Mouse (Mus musculus) lung, embryonic 14.5 days (tissue): ENCODE measurements around the gene Rbm8a2. TPM values are rescaled to one million over a fixed set of nuclear protein-coding genes. Genes with fewer than 3 reads are reported as not detected.

Source experiments
- ATAC-seq: fragments of 200-750 bp; cut with Nextera tagmentation; 2 replicates; pipeline ENCODE4 v1.8.0; 2017; ENCODE audit warnings: mild to moderate bottlenecking, moderate TSS enrichment, moderate library complexity; ENCODE audit not compliant: insufficient read depth
- DNase-seq: peaks from one replicate; pipeline ENCODE4 v3.0.0-alpha.2; 2015
- H3K27ac ChIP-seq: fragments of 300-500 bp; sonication (generic); 2 replicates; pipeline ENCODE4 v1.5.1; 2014; ENCODE audit warnings: low read depth, mild to moderate bottlenecking, moderate library complexity
- H3K27me3 ChIP-seq: fragments of 300-500 bp; sonication (generic); 2 replicates; pipeline ENCODE4 v1.6.1; 2014; ENCODE audit warnings: low read length, control low read depth; ENCODE audit not compliant: insufficient read depth
- H3K36me3 ChIP-seq: fragments of 300-500 bp; sonication (generic); 2 replicates; pipeline ENCODE4 v1.6.1; 2014; ENCODE audit warnings: control low read depth; ENCODE audit not compliant: insufficient read depth
- H3K4me1 ChIP-seq: fragments of 300-500 bp; sonication (generic); 2 replicates; pipeline ENCODE4 v1.6.1; 2014; ENCODE audit warnings: antibody characterized with exemption, control low read depth; ENCODE audit not compliant: insufficient read depth
- H3K4me2 ChIP-seq: fragments of 300-500 bp; sonication (generic); 2 replicates; pipeline ENCODE4 v1.6.1; 2014; ENCODE audit warnings: mild to moderate bottlenecking
- H3K4me3 ChIP-seq: fragments of 300-500 bp; sonication (generic); 2 replicates; pipeline ENCODE4 v1.5.1; 2014; ENCODE audit warnings: low read depth, low read length
- H3K9ac ChIP-seq: fragments of 300-500 bp; sonication (generic); 2 replicates; pipeline ENCODE4 v1.6.1; 2014
- H3K9me3 ChIP-seq: fragments of 300-500 bp; sonication (generic); 2 replicates; pipeline ENCODE4 v1.6.1; 2016; ENCODE audit warnings: low read depth, low read length, control low read depth
- CTCF ChIP-seq: IDR thresholded peaks from 2 replicates; pipeline ENCODE4 v1.5.1; 2016; ENCODE audit warnings: antibody characterized with exemption, low read depth
- WGBS: fragments of 180-500 bp; shearing (Covaris S2); extraction: QIAGEN DNeasy Blood & Tissue Kit; methylation state at CpG from one replicate; pipeline ENCODE4 v1.1.7; 2014; 5-methylcytosine and 5-hydroxymethylcytosine counted together
- polyA plus RNA-seq: library from polyadenylated mRNA; unstranded; fragments of >200 nt; fragmentation: Nextera tagmentation; extraction: Ambion mirVana; gene quantifications from 2 replicates; pipeline ENCODE4 v1.2.1, GENCODE M21; 2014

Rbm8a2 gene
- polyA plus RNA-seq, 1 experiment from 2014 or later = 0.78 TPM

- 9% methylated on average over 11 of the region's 11 CpGs for WGBS
- TF ChIP-seq CTCF = peak; percentile 92
- Histone ChIP-seq H3K9me3 (no peaks in the 10 kb centered on the region), H3K27ac (no peak overlapping the region), H3K27me3 (no peaks in the 10 kb centered on the region), H3K4me1 (no peaks in the 10 kb centered on the region), H3K4me2 (peak overlapping the region; percentile 51), H3K36me3 (no peaks in the 10 kb centered on the region), H3K9ac (peak overlapping the region; percentile 32; the same call in 1 of the 2 replicates), H3K4me3 (no peak overlapping the region)
- ATAC-seq (peak; percentile 91), DNase-seq (peak; percentile 97)
Measured at GRCm38 (mm10) chr1:175936282-175936737, 42.6 kb downstream of the Rbm8a2 start.

DNA sequence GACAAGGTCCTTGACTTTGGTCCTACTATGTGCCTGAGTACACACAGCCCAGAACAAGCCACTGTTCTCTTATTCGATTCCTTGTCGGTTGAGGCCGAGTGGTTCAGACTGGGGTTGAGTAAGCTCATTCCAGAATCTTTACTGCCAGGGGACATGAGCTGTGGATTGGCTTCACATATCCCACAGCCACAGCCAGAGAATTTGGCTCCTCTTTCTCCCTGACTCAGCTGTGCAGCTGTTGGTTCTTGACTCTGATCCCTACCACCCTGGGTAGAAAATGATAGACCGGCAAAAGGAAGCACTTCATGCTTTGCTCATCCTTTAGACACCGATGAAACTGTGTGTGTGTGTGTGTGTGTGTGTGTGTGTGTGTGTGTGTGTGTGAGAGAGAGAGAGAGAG lies 47.5 kb downstream of the Rbm8a2 start:
- H3K27ac ChIP-seq = no peak overlapping the region
- 89% methylated on average over 5 of the region's 5 CpGs for WGBS
- ATAC-seq = no peak
- no peak for TF ChIP-seq CTCF
- no peak for DNase-seq
- no peak overlapping the region for H3K4me3 ChIP-seq
- H3K27me3 ChIP-seq = no peaks in the 10 kb centered on the region
- no peaks in the 10 kb centered on the region for H3K4me1 ChIP-seq
- no peak overlapping the region for H3K4me2 ChIP-seq
- H3K9me3 ChIP-seq = no peaks in the 10 kb centered on the region
- H3K9ac ChIP-seq = no peak overlapping the region
- H3K36me3 ChIP-seq = no peaks in the 10 kb centered on the region

Other genes with a start within 250 kb of the Rbm8a2 start
- 97.5 and 106 TPM in 2 replicates for gene Exo1, start 98.5 kb downstream of the Rbm8a2 start, polyA plus RNA-seq
- not detected in 2 replicates for gene Gm38100, start 58.8 kb downstream of the Rbm8a2 start, polyA plus RNA-seq